Mouse (Mus musculus): Measurements from ENCODE around the gene Hist2h2ac.
"Not testable (repeated sequence)": the region's sequence is repeated elsewhere in the genome, so short reads cannot be mapped to it uniquely, and the experiment has no call there.

Gene Hist2h2ac

DNA sequence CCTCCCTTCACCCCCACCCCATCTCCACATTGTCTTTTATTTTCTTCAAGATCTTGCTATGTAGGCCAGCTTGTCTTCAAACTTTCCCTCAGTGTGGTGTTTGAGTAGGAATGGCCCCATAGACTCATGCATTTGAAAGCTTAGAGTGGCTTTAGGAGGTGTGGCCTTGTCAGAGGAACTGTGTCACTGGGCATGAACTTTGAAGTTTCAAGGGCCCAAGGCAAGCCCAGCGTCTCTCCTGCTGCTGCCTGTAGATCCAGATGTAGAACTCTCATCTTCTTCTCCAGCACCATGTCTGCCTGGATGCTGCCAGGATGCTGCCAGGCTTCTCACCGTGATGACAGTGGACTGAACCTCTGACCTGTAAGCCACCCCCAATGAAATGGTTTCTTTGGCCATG lies 8.1 kb upstream of the Hist2h2ac start:
- no peak for DNase-seq (ENCODE audit: low read depth)

- DNase-seq (ENCODE audit: low read depth) = no peak
Measured at GRCm38 (mm10) chr3:96226695-96227648, 6.3 kb upstream of the Hist2h2ac start.

- no peak for DNase-seq (ENCODE audit: low read depth)
Measured at GRCm38 (mm10) chr3:96225421-96225820, 4.7 kb upstream of the Hist2h2ac start.

DNA sequence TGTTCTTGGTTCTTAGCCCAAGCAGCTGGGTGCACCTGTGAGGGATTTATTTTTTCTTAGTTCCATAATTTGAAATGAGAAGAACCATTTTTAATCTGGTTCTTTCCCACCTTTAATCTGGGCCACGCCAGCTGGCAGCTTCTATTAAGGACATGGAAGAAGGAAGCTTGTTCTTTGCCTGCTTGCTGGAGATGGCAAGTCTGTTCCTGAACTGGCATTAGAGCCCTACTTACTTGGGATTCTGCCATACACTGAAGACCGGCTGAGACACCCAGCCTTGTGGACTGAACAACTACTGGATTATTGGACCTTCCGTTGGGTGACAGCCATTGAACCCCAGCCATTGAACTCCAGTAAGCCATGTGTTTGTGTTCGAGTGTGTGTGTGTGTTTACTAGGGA lies 2.1 kb upstream of the Hist2h2ac start:
- no peak for DNase-seq (ENCODE audit: low read depth)

GRCm38 (mm10) chr3:96221640-96222038 lies 959 bp upstream of the Hist2h2ac start:
- no peak for DNase-seq (ENCODE audit: low read depth)

- peak; percentile 78 for DNase-seq (ENCODE audit: low read depth)
Measured at GRCm38 (mm10) chr3:96220131-96220764, 432 bp downstream of the Hist2h2ac start.

DNA sequence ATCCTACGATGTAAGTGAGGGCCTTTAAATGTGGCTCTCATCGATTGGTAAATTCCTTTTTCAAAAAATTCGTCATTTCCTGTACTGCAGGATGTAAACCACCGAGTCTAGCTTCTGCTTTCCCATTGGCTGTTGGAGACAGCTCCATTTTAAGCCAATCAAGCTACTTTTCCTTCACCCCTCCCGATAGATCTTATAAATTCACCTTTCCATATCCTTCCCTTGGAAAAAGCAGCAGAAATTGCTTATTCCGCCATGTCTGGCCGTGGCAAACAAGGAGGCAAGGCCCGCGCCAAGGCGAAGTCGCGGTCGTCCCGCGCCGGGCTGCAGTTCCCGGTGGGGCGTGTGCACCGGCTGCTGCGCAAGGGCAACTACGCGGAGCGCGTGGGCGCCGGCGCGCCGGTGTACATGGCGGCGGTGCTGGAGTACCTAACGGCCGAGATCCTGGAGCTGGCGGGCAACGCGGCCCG lies 984 bp downstream of the Hist2h2ac start, which contains the start of the genes Bola1 and Hist2h2ab:
Gene Bola1 (minus strand): TSS at position 49 of the 470 bp plus-strand sequence.
Gene Hist2h2ab (plus strand): TSS at position 205 of the 470 bp plus-strand sequence.
- DNase-seq (ENCODE audit: low read depth) = peak; percentile 92

- DNase-seq (ENCODE audit: low read depth) = peak; percentile 78
Measured at GRCm38 (mm10) chr3:96219191-96219641, 1.5 kb downstream of the Hist2h2ac start.

- no peak for DNase-seq (ENCODE audit: low read depth)
Measured at GRCm38 (mm10) chr3:96209242-96209641, 11.4 kb downstream of the Hist2h2ac start.

DNA sequence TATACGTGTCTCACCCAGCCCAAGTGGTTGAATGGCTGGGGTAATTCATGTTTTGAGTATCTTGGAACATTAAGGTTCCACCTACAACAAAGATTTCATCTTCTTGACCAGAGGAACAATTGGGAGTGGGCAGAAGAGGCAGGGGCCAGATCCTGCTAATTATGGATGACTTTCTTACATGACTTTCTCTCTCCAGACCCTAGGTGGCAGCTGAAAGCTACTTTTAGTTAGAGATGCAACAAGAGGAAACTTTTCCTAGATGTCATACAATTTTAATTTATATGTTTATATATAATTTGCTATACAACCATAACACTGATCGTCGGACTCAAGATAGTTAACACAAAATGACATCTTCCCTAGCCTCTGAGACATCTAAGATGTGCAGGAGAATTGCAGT lies 12.9 kb downstream of the Hist2h2ac start:
- DNase-seq (ENCODE audit: low read depth) = peak; percentile 21

DNA sequence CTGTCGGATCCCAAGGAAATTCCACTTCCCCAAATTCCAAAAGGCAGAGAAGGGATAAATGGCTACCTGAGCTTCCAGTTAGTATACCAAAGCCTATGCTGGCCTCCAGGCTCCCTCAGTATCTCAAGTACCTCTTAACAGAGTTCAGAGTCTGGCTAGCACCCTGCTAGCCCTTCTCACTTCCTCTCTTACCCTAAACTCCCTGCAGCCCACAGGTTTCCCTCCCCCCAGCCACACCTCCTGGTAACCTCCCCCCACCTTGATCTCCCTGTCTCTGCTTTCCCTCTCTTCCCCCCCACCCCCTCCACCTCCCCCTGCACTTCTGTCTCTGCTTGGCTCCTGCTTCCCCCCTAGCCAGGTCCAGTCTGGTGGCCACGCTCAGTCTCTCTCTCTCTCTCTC lies 20.9 kb downstream of the Hist2h2ac start:
- no peak for DNase-seq (ENCODE audit: low read depth)

GRCm38 (mm10) chr3:96198601-96199251 lies 22.0 kb downstream of the Hist2h2ac start:
- not testable (repeated sequence) for DNase-seq (ENCODE audit: low read depth)

GRCm38 (mm10) chr3:96198181-96198580 lies 22.5 kb downstream of the Hist2h2ac start:
- DNase-seq (ENCODE audit: low read depth) = peak; percentile 91

DNA sequence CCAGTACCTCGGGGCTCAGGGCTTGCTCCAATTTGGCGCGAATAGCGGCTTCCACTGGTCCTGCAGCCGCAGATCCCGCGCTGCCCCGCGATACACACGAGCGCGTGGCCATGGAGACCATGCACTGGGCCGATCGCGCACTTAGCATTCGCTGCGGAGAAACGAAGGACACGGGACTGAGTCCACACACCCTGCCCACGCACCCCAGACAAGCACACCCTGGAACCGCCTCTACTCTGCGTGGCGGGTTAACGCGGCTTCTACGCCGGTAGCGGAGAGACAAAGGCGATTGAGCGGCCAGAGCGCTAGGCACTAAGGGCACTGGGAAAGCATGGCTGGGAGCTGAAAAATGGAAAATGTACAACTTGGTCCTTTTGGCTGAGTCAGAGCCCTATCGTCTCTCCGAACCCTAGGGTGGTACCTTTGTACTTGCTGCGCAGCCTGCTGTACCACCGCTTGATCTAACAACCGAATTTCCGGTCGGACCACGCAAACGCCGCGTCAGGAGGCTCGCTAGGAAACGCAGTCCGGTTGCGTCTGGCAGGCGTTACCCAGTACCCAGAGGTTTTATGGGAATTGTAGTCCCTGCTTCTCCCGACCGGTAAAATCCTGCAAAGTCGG lies 23.4 kb downstream of the Hist2h2ac start:
- peak; percentile 90 for DNase-seq (ENCODE audit: low read depth)

DNA sequence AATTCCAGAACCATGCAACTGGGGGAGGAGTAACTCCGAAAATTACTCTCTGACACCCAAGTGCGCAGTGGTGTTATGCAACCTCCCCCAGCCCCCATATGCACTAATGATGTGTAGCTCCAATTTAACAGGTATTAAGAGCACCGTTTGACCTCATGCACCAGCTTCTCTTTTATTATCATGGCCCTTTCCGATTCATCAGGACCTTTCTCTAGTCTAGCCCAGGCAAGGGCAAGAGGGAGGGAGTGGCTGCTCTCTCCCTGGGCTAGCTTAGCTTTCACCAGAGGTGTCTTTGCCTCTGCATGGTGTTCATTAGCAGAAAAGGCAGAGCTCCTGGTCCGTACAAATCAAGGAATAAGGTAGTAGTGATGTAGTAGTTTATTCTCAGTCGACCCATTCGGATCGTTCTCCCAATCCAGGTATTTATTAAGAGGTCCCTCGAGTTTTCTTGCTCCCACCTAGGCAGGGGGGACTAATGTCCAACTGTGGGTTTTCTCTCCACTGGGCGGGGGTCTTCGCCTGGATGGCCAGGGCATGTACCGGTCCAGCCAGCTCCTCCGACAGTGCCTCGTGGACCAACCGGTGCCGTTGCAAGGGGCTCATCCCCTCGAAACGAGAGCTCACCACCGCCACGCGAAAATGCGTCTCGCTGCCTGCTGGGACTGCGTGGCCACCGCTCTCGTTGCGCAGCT lies 24.1 kb downstream of the Hist2h2ac start:
- peak; percentile 30 for DNase-seq (ENCODE audit: low read depth)

DNA sequence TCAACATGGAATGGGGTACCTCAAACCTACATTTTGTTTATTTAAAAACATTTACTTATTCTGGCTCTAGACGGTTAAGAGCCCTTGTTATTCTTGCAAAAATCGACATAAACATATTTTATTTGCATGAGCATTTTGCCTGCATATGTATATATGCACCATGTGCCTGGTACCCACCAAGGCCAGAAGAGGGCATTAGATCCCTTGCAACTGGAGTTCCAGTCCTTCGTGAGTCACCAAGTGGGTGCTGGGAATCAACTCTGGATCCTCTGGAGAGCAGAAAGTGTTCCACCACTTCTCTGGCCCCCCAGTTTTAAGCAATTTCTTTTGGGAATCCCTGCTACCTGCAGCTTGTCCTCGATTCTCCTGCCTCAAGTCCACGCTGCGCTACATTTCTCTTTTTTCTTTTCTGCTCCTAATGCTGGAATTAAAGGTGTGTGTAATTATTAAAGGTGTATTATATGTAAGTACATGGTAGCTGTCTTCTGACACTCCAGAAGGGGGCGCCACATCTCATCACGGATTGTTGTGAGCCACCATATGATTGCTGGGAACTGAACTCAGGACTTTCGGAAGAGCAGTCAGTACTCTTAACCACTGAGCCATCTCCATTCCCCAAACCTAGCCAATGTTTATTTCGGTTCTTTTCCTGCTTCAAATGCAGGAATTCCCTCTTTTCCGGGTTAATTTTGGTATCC lies 24.9 kb downstream of the Hist2h2ac start:
- DNase-seq (ENCODE audit: low read depth) = peak; percentile 33

- peak; percentile 65 for DNase-seq (ENCODE audit: low read depth)
Measured at GRCm38 (mm10) chr3:96194966-96195365, 25.7 kb downstream of the Hist2h2ac start.

- DNase-seq (ENCODE audit: low read depth) = no peak
Measured at GRCm38 (mm10) chr3:96192977-96193376, 27.7 kb downstream of the Hist2h2ac start.

- no peak for DNase-seq (ENCODE audit: low read depth)
Measured at GRCm38 (mm10) chr3:96182382-96182776, 38.3 kb downstream of the Hist2h2ac start.
